Mouse (Mus musculus) MEL (cell line): ENCODE measurements around the gene Hgd.

ENCODE experiments used
- CTCF ChIP-seq, 3 experiments: IDR thresholded peaks in 2 of 3; conservative IDR thresholded peaks in 1 of 3; 2 replicates each; pipeline ENCODE4 v1.5.1; 2011 to 2012; ENCODE audit warnings: low read length in 3 of 3, low read depth in 2 of 3, mild to moderate bottlenecking in 2 of 3, improper control_type of control experiment in 1 of 3, inconsistent platforms in 1 of 3, mixed read lengths in 1 of 3, moderate library complexity in 1 of 3; ENCODE audit not compliant: control insufficient read depth in 1 of 3, insufficient read depth in 1 of 3, poor library complexity in 1 of 3, severe bottlenecking in 1 of 3
- E2F4 ChIP-seq: IDR thresholded peaks from 2 replicates; pipeline ENCODE4 v1.6.1; 2011; ENCODE audit warnings: low read depth, low read length, improper control_type of control experiment, borderline replicate concordance
- GABPA ChIP-seq: IDR thresholded peaks from 2 replicates; pipeline ENCODE4 v1.6.1; 2012; ENCODE audit warnings: low read depth, mild to moderate bottlenecking, inconsistent platforms, low read length, improper control_type of control experiment, moderate library complexity
- GATA1 ChIP-seq: IDR thresholded peaks from 2 replicates; pipeline ENCODE4 v1.6.1; 2011; ENCODE audit warnings: low read depth, low read length, improper control_type of control experiment
- MEF2A ChIP-seq: IDR thresholded peaks from 2 replicates; pipeline ENCODE4 v1.6.1; 2014; ENCODE audit warnings: low read depth, mild to moderate bottlenecking, inconsistent platforms, low read length, improper control_type of control experiment; ENCODE audit not compliant: poor library complexity, insufficient replicate concordance, severe bottlenecking; ENCODE audit errors: extremely low read depth
- POLR2A ChIP-seq, 2 experiments: IDR thresholded peaks; 2 replicates each; pipeline ENCODE4 v1.6.1; 2011 to 2012; ENCODE audit warnings: low read length in 2 of 2, mild to moderate bottlenecking in 2 of 2, control low read depth in 1 of 2, improper control_type of control experiment in 1 of 2, low read depth in 1 of 2, moderate library complexity in 1 of 2; ENCODE audit not compliant: control insufficient read depth in 1 of 2, insufficient read depth in 1 of 2, poor library complexity in 1 of 2
- SMC3 ChIP-seq: IDR thresholded peaks from 2 replicates; pipeline ENCODE4 v1.6.1; 2011; ENCODE audit warnings: low read depth, low read length, improper control_type of control experiment
- USF1 ChIP-seq: IDR thresholded peaks from 2 replicates; pipeline ENCODE4 v1.6.1; 2014; ENCODE audit warnings: low read depth, mild to moderate bottlenecking, inconsistent platforms, low read length, improper control_type of control experiment, moderate library complexity

DNA sequence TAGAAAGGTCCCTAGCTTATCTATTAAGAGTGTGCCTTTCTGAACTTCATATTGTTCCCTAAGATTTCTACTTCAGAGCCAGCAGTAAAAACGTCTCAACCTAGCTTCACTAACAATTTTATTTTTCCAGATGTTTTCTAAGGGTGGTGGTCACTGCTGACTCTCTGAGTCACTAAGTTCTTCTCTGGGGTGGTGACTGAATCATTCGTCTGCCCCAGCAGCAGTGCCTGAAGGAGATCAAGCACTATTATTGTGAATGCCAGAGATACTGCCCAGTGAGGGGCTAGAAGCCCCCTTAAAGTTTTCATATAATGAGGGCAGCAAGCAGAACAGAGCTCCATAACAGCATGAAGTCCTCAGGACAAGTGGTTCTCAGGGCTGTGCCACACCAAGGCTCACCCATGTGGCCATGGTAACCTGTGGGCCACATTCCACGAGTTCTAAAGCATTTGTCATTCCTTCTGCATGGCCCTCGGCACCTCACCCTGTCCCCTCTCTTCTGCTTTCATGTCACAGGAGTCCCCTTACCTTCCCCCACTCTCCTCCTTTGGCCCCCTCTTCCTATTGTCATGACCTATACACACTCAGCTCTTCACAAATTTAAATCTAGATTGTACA, 90.8 kb downstream of the Hgd start:
- TF ChIP-seq USF1 = no peak
- TF ChIP-seq GABPA = no peak
- no peak for TF ChIP-seq POLR2A (IDR thresholded peaks at IDR 0.05; ENCODE audit: control insufficient read depth in 1 of 2, insufficient read depth in 1 of 2, low read depth in 1 of 2, low read length in 2 of 2, poor library complexity in 1 of 2)
- no peak for TF ChIP-seq CTCF (IDR thresholded peaks at IDR 0.05 in 2 of 3, conservative IDR thresholded peaks at IDR 0.05 in 1 of 3; ENCODE audit: control insufficient read depth in 1 of 3, insufficient read depth in 1 of 3, low read depth in 2 of 3, low read length in 3 of 3, poor library complexity in 1 of 3, severe bottlenecking in 1 of 3)
- no peak for TF ChIP-seq GATA1
- TF ChIP-seq MEF2A = no peak
- no peak for TF ChIP-seq SMC3
- no peak for TF ChIP-seq E2F4
